Mouse (Mus musculus) gastrocnemius, postnatal 4 days (tissue): ENCODE measurements at regions not wholly inside any gene's neighbourhood (a gene's known extent, or its start where the extent isn't known, plus 50 kb on each side); places are given as distances from the start of the nearest gene placed in this dataset.

ENCODE experiments used
- DNase-seq, 2 experiments: peaks; one replicate each; pipeline ENCODE4 v3.0.0; 2021 to 2022; ENCODE audit warnings: low spot score in 2 of 2, mixed read lengths in 2 of 2

- DNase-seq, result no peak
Measured at GRCm38 (mm10) chr13:58495390-58496073, 92.4 kb upstream of the Hnrnpk start.

- DNase-seq, result no peak
Measured at GRCm38 (mm10) chr13:58494726-58495125, 91.6 kb upstream of the Hnrnpk start.

- DNase-seq, result no peak
Measured at GRCm38 (mm10) chr13:58490829-58491228, 87.7 kb upstream of the Hnrnpk start.

GRCm38 (mm10) chr13:58485011-58485410, 81.9 kb upstream of the Hnrnpk start:
- DNase-seq, result no peak

GRCm38 (mm10) chr13:58482701-58483100, 79.6 kb upstream of the Hnrnpk start:
- no peak for DNase-seq

- DNase-seq, result no peak
Measured at GRCm38 (mm10) chr13:58480928-58481598, 77.9 kb upstream of the Hnrnpk start.

- no peak for DNase-seq
Measured at GRCm38 (mm10) chr13:58480388-58480927, 77.3 kb upstream of the Hnrnpk start.

- DNase-seq, result peak in 1 of 2 experiments; percentile 14
Measured at GRCm38 (mm10) chr13:58478438-58478837, 75.3 kb upstream of the Hnrnpk start.

GRCm38 (mm10) chr13:58477253-58477652, 74.1 kb upstream of the Hnrnpk start:
- DNase-seq, result no peak

GRCm38 (mm10) chr13:58476033-58476830, 73.1 kb upstream of the Hnrnpk start:
- no peak for DNase-seq

- DNase-seq, result no peak
Measured at GRCm38 (mm10) chr13:58475495-58475894, 72.4 kb upstream of the Hnrnpk start.

GRCm38 (mm10) chr13:58472455-58472854, 69.3 kb upstream of the Hnrnpk start:
- no peak for DNase-seq

- no peak for DNase-seq
Measured at GRCm38 (mm10) chr13:58471704-58472103, 68.6 kb upstream of the Hnrnpk start.

GRCm38 (mm10) chr13:58469731-58470130, 66.6 kb upstream of the Hnrnpk start:
- DNase-seq, result no peak

GRCm38 (mm10) chr13:58467097-58467642, 64.0 kb upstream of the Hnrnpk start:
- DNase-seq, result peak in 1 of 2 experiments; percentile 40

- DNase-seq, result no peak
Measured at GRCm38 (mm10) chr13:58465206-58466104, 62.3 kb upstream of the Hnrnpk start.
